ENCODE assay signal across 8 mouse cellular contexts in the genomic region with DNA sequence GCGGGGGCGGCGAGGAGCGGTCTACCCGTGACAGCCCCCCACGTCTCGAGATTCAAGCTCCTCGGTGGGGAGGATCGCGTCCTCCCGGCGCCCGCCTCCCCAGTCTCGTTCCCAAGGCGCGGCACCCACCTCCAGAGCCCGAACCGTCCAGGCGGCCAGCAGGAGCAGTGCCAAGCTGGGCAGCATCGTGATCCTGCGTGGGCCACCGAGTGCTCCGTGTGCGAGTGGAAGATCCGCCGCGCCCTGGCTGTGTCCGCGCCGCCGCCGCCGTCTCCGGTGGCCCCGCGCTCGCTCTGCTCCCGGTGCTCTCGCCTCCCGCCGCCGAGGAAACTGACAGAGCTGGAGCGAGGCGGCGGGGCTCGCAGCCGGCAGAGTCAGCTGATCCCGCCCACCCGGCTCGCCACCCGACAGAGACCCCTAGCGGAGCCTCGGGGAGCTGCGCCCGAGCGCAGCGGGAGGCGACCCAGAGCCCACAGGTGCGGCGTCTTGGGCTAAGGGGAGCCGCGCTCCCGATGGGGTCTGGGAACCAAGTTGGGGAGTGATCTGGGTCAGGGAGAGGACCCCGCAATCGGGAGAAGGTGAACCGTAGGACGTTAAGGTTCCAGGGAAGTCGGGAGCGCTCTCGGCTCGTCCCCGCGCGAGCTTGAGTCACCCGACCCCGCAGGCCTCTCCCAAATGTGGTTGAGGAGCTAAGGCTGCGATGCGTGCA. TPM values are rescaled to one million over a fixed set of nuclear protein-coding genes. Genes with fewer than 3 reads are reported as not detected.
DNase-seq lines count a peak whose midpoint lies in the region; ATAC-seq and TF ChIP-seq lines count a peak whose summit lies in the region.

TSS of gene App (minus strand) at position 394 of the 709 bp plus-strand sequence.

- peak; percentile 93 for DNase-seq in brain, embryonic 14.5 days (ENCODE audit: low read depth)
- DNase-seq in kidney, postnatal 0 days (ENCODE audit: low spot score): peak; percentile 94
- peak; percentile 39 to 67 for DNase-seq in natural killer cell, adult 2 months (ENCODE audit: low spot score in 2 of 2)

- no peaks in the 10 kb centered on the region for H3K36me3 ChIP-seq in C2C12 (ENCODE audit: control insufficient read depth, insufficient read depth)
- H3K36me3 ChIP-seq in erythroblast, embryonic 14.5 days (ENCODE audit: control insufficient read depth): no peaks in the 10 kb centered on the region
- H3K36me3 ChIP-seq in heart, embryonic 12.5 days: peaks cover 7% of the 10 kb centered on the region
- H3K36me3 ChIP-seq in kidney, postnatal 0 days (ENCODE audit: insufficient read depth, low read length): no peaks in the 10 kb centered on the region
- no peaks in the 10 kb centered on the region for H3K36me3 ChIP-seq in liver, embryonic 12.5 days
- H3K36me3 ChIP-seq in stomach, embryonic 14.5 days (ENCODE audit: control insufficient read depth, insufficient read depth, low read length): no peaks in the 10 kb centered on the region

- peaks cover 31% of the 10 kb centered on the region for H3K79me3 ChIP-seq in C2C12 (ENCODE audit: low read depth)

- peak within 1 kb of the TSS; percentile 86 for H3K4me3 ChIP-seq in C2C12 (ENCODE audit: insufficient read depth, poor library complexity, severe bottlenecking)
- H3K4me3 ChIP-seq in erythroblast, embryonic 14.5 days (replicated peaks): peak within 1 kb of the TSS; percentile 71
- peak within 1 kb of the TSS; percentile 88 for H3K4me3 ChIP-seq in heart, embryonic 12.5 days
- peak within 1 kb of the TSS; percentile 87 for H3K4me3 ChIP-seq in kidney, postnatal 0 days (replicated peaks; ENCODE audit: low read depth, low read length)
- H3K4me3 ChIP-seq in liver, embryonic 12.5 days: peak within 1 kb of the TSS; percentile 68
- peak within 1 kb of the TSS; percentile 64 for H3K4me3 ChIP-seq in stomach, embryonic 14.5 days (ENCODE audit: low read depth, low read length)

- peak; percentile 78 for TF ChIP-seq CTCF in C2C12 (IDR thresholded peaks at IDR 0.05; ENCODE audit: control insufficient read depth, insufficient read depth, insufficient read length)
- TF ChIP-seq CTCF in brain, embryonic 14.5 days (IDR thresholded peaks at IDR 0.05; ENCODE audit: borderline replicate concordance, extremely low read depth, insufficient read depth, insufficient read length): peak; percentile 82
- TF ChIP-seq CTCF in kidney, postnatal 0 days (IDR thresholded peaks at IDR 0.05; ENCODE audit: low read depth): peak; percentile 89

- WGBS in heart, embryonic 12.5 days: under 1% methylated on average over 78 of the region's 78 CpGs
- WGBS in kidney, postnatal 0 days: under 1% methylated on average over 73 of the region's 78 CpGs
- WGBS in liver, embryonic 12.5 days (ENCODE audit: insufficient replicate concordance): under 1% methylated on average over 68 of the region's 78 CpGs
- under 1% methylated on average over 78 of the region's 78 CpGs for WGBS in stomach, embryonic 14.5 days

- peak within 1 kb of the TSS; percentile 72 for H3K4me2 ChIP-seq in heart, embryonic 12.5 days
- peak within 1 kb of the TSS; percentile 82 for H3K4me2 ChIP-seq in kidney, postnatal 0 days (ENCODE audit: low read length)
- peak within 1 kb of the TSS; percentile 89 for H3K4me2 ChIP-seq in liver, embryonic 12.5 days
- peak within 1 kb of the TSS; percentile 63 for H3K4me2 ChIP-seq in stomach, embryonic 14.5 days (replicated peaks; ENCODE audit: low read depth, low read length)

- no peaks in the 10 kb centered on the region for H3K9me3 ChIP-seq in erythroblast, embryonic 14.5 days (ENCODE audit: control insufficient read depth, low read length)
- H3K9me3 ChIP-seq in heart, embryonic 12.5 days (replicated peaks): no peaks in the 10 kb centered on the region
- no peaks in the 10 kb centered on the region for H3K9me3 ChIP-seq in kidney, postnatal 0 days (replicated peaks; ENCODE audit: low read length)
- no peaks in the 10 kb centered on the region for H3K9me3 ChIP-seq in liver, embryonic 12.5 days (replicated peaks)
- H3K9me3 ChIP-seq in stomach, embryonic 14.5 days (ENCODE audit: control insufficient read depth, low read depth, low read length): no peaks in the 10 kb centered on the region

- H3K9ac ChIP-seq in heart, embryonic 12.5 days: peak within 1 kb of the TSS; percentile 95
- H3K9ac ChIP-seq in kidney, postnatal 0 days (ENCODE audit: low read depth, low read length): peak within 1 kb of the TSS; percentile 94
- peak within 1 kb of the TSS; percentile 67 for H3K9ac ChIP-seq in liver, embryonic 12.5 days
- peak within 1 kb of the TSS; percentile 89 for H3K9ac ChIP-seq in stomach, embryonic 14.5 days (replicated peaks; ENCODE audit: low read depth, low read length)

- peak; percentile 81 for ATAC-seq in heart, embryonic 12.5 days (ENCODE audit: insufficient number of reproducible peaks, low FRiP score)
- ATAC-seq in kidney, postnatal 0 days (replicated peaks; ENCODE audit: low FRiP score, low read depth): peak; percentile 82
- ATAC-seq in liver, embryonic 12.5 days: peak; percentile 75
- ATAC-seq in stomach, embryonic 14.5 days (ENCODE audit: insufficient number of reproducible peaks, insufficient read depth, low FRiP score, low read depth): peak; percentile 77

- peaks cover 11% of the 10 kb centered on the region for H3K4me1 ChIP-seq in erythroblast, embryonic 14.5 days (ENCODE audit: control insufficient read depth)
- peaks cover 23% of the 10 kb centered on the region for H3K4me1 ChIP-seq in heart, embryonic 12.5 days (replicated peaks)
- H3K4me1 ChIP-seq in kidney, postnatal 0 days (replicated peaks; ENCODE audit: insufficient read depth, low read length): peaks cover 21% of the 10 kb centered on the region
- peaks cover 2% of the 10 kb centered on the region; the same call in 1 of the 2 replicates for H3K4me1 ChIP-seq in liver, embryonic 12.5 days
- H3K4me1 ChIP-seq in stomach, embryonic 14.5 days (ENCODE audit: control insufficient read depth, insufficient read depth, low read length): peaks cover 11% of the 10 kb centered on the region

- peak; percentile 85 for TF ChIP-seq POLR2A in brain, embryonic 14.5 days (IDR thresholded peaks at IDR 0.05; ENCODE audit: borderline replicate concordance, extremely low read depth, insufficient read depth, insufficient read length, poor library complexity, severe bottlenecking)

- H3K27ac ChIP-seq in heart, embryonic 12.5 days (ENCODE audit: poor library complexity, severe bottlenecking): peak within 1 kb of the TSS; percentile 85
- H3K27ac ChIP-seq in kidney, postnatal 0 days: peak within 1 kb of the TSS; percentile 92
- no peak within 1 kb of the TSS for H3K27ac ChIP-seq in liver, embryonic 12.5 days
- peak within 1 kb of the TSS; percentile 69 for H3K27ac ChIP-seq in stomach, embryonic 14.5 days (ENCODE audit: low read length)

- no peaks in the 10 kb centered on the region for H3K27me3 ChIP-seq in C2C12 (ENCODE audit: control insufficient read depth, insufficient read depth, insufficient read length)
- H3K27me3 ChIP-seq in erythroblast, embryonic 14.5 days (ENCODE audit: control insufficient read depth): peaks cover 30% of the 10 kb centered on the region
- no peaks in the 10 kb centered on the region for H3K27me3 ChIP-seq in heart, embryonic 12.5 days (replicated peaks)
- H3K27me3 ChIP-seq in kidney, postnatal 0 days (ENCODE audit: insufficient read depth, low read length): no peaks in the 10 kb centered on the region
- H3K27me3 ChIP-seq in liver, embryonic 12.5 days (replicated peaks): peaks cover 40% of the 10 kb centered on the region
- H3K27me3 ChIP-seq in stomach, embryonic 14.5 days (ENCODE audit: control insufficient read depth, insufficient read depth, low read length): no peaks in the 10 kb centered on the region

- H3K79me2 ChIP-seq in C2C12 (ENCODE audit: control insufficient read depth, insufficient read depth): peaks cover 47% of the 10 kb centered on the region

- H3ac ChIP-seq in C2C12 (ENCODE audit: control insufficient read depth, insufficient read length, low read depth): peak within 1 kb of the TSS; percentile 81

TF ChIP-seq in C2C12, 6 proteins besides CTCF, POLR2A, EP300 and RAD21:
- TF ChIP-seq USF1 (IDR thresholded peaks at IDR 0.05; ENCODE audit: low read depth): peak; percentile 4
- TF ChIP-seq MYOD1 (IDR thresholded peaks at IDR 0.05; ENCODE audit: control insufficient read depth, insufficient read length, low read depth): no peak

RNA-seq across cellular contexts. Expression of gene App, which starts in this region (rescaled TPM):
- polyA plus RNA-seq in C2C12 (2012; fragmentation: generic; extraction: Trizol): 107 TPM
- polyA plus RNA-seq in brain, embryonic 14.5 days (2012; rRNA removed): 278 and 485 TPM in 2 replicates
- 0.08 and 0.16 TPM in 2 replicates for polyA plus RNA-seq in erythroblast, embryonic 14.5 days (2012)
- polyA plus RNA-seq in heart, embryonic 12.5 days (2016; fragmentation: Nextera tagmentation; extraction: Ambion mirVana): 202 and 216 TPM in 2 replicates
- 360 and 361 TPM in 2 replicates for polyA plus RNA-seq in kidney, postnatal 0 days (2015; fragmentation: Nextera tagmentation; extraction: Ambion mirVana)
- polyA plus RNA-seq in liver, embryonic 12.5 days (2016; fragmentation: Nextera tagmentation; extraction: Ambion mirVana): 26.1 and 26.2 TPM in 2 replicates
- 160 and 171 TPM in 2 replicates for polyA plus RNA-seq in stomach, embryonic 14.5 days (2014; fragmentation: Nextera tagmentation; extraction: Ambion mirVana)

Comparison
In these comparisons a context has a peak if more than half of its experiments do, and no peak if none do; other contexts are left out.
1. RNA of gene App (polyA plus RNA-seq): 278 to 485 TPM in brain, embryonic 14.5 days, 360 to 361 TPM in kidney, postnatal 0 days, 202 to 216 TPM in heart, embryonic 12.5 days, 160 to 171 TPM in stomach, embryonic 14.5 days, 107 TPM in C2C12 (single experiment) and 26.1 to 26.2 TPM in liver, embryonic 12.5 days; 0.08 to 0.16 TPM in erythroblast, embryonic 14.5 days; every median in the first group is over 10 times any median in the second.
2. Peak in every context shown above with its lines, with median percentiles within 50 percentile points of each other: H3K4me3 ChIP-seq, CTCF ChIP-seq, DNase-seq, ATAC-seq, H3K4me2 ChIP-seq and H3K9ac ChIP-seq.